Mouse (Mus musculus): ENCODE measurements around the gene Erc2.

Erc2 gene

DNA sequence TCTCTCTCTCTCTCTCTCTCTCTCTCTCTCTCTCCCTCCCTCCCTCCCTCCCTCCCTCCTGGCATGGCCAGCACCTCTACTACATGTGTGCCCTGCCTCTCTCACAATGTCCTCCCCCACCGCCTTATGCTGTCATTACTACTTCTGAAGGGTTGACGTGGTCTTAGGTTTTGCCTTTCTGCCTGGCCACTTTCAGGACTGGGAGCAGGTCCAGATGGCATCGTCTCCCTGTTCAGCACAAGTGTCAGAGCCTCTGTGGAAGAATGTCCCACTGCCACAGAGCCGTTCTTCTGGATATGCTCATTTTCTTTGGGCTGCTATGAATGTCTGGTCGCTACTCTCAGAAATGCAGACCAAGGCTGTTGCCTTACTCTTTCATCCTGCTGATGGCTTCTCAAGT is 671.7 kb downstream of the Erc2 start:
- DNase-seq (ENCODE audit: low spot score) = no peak

DNA sequence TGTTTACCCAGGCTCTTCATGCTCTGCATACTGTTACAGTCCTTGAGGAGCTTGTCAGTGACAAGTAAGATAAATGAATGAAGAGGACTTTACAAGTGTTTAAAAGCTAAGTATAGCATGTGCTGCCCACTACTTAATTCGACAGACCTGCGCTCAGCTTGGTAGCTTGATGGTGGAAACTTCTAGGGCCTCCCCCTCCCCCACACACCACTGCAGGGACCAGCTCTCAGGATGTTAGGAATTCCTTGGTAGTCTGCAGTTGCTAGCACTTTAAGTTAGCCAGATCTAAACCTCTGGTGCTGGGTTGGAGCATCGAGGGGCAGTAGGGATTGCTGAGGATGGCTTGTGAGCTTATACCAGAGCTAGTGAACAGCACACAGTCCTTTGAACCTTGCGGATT is 672.9 kb downstream of the Erc2 start:
- DNase-seq (ENCODE audit: low spot score) = no peak

DNA sequence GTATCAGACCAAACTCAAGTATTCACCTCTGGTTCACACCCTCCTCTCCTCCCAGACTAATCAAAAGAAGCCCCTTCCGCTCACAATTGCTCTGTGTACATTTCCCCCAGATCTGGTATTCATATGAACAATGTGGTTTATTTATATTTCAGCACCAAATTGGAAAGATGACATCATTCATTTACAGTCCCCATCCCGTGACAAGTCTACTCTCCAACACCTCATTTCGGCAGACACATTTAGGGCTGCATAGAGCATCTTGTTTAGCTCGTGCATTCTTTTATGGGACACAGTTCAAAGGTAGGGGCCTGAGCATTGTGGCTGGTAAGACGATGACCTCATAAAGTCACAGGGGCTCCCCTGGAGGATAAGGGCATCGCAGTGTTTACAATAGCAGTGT is 677.9 kb downstream of the Erc2 start:
- DNase-seq (ENCODE audit: low spot score) = no peak

DNA sequence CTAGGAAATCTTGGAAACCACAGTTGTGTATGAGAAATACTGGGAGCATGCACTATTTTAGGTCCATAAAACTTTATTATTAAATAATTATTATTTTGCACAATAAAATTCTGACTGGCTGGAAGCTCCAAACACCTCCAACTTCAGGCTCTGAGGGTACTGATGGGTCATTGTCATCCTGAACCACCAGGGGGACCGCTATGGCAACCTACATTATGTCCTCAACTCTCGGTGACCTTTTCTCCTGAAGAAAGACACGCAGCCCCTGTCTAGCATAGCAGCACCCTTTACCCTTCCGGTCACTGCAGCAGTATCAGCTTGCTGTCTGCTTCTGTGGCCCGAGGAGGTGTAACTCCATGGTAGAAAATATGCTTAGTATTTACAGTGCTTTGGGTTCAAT is 679.0 kb downstream of the Erc2 start:
- DNase-seq (ENCODE audit: low spot score) = no peak

DNA sequence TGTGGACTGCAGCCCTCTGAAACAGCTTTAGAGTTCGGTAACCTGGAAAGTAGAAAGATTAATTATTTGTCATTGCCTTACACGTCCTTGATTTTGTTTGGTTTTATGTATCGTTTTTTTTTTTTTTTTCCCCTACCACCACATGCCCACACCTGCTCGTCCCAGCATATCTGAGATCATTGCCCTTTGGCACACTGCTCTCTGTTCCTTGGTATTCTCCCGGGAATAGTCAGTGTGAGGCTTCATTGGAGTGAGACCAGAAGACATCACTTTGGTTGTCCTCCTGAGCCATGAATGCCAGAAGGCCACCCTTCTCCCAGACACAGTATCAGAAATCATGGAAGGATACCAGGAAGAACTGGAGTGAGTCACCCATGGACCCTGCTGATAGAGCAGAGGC is 681.9 kb downstream of the Erc2 start:
- DNase-seq (ENCODE audit: low spot score) = no peak

DNA sequence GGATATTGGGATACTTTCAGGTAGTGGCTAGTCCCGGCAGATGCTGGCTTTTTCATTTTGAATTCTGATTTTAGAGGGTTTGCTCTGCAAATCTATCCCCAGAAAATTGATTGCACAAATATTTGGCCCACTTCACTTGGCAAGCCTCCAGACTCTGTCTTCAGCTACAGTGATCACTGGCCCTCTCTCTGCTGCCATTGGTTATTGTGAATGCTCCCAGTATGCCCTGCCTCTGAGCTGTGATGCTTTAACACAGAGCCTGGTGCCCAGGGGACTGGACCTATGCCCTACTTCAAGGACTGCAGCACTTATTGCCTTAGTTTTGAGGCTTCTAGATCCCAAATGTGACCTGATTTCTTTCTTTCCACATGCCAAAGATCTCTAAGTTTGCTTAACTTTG is 686.4 kb downstream of the Erc2 start:
- DNase-seq (ENCODE audit: low spot score) = no peak

DNA sequence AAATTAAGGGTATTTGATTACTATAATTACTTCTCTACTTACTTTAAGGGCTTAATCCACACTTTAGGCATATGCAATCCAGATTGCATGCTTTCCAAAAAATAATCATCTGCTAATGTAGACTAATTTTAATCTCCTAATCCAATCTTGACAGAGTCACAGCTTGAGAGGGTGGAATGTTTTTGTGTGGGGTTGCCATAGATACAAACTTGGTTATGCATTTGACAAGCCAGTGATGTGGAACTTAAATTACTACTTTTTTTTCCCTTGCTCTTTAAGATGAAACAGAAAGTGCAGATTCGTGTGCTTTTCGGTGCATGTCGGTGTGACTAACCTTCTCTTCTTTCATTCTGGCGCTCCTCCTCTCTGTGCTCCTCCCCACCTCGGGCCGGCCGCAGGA is 694.6 kb downstream of the Erc2 start:
- DNase-seq (ENCODE audit: low spot score) = no peak

DNA sequence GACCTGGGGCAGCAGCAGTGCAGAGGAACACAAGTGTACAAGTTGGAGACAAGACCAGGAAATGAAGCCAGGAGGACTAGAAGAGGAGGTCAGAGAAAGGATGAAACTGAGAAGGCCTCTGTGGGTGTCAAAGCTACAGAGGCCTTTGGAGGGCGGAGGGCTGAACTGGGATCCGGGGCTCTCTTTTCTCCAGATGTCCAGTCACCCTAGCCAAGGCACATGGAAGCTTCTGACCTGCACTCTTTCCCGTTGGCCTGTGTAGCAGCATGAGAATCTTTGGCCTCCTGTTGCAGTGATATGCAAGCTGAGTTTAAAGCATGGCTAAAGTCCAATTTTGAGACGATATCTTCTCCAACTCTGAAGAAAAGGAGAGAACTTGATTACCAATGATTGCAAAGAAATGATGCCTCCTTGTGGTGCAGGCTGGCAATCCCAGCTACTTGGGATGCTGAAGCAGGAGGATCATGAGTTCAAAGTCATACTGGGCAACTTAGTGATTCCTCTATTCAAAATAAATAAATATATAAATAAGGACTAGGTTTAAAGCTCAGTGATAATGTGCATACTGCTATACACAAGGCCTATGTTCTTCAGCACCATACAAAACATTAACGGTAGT is 699.8 kb downstream of the Erc2 start:
- DNase-seq (ENCODE audit: low spot score) = no peak

DNA sequence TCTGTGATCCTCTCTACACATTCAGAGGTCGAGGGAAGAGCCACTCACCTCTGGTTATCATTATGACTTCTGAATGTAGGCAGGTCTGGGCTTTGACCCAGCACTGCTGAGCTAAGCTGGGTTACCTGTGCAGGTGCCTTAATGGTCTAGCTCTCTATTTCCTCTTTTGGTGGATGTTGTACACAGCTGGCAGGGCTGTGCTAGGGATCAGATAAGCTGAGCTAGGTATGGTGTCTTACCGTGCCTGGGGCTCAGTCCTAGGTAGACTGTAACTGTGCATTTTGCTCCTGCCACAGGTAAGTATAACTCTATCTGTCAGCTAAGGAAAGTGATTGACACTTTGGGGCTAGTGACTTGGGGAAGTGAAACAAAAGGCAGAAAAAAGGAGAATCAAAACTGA is 701.0 kb downstream of the Erc2 start:
- DNase-seq (ENCODE audit: low spot score) = no peak

DNA sequence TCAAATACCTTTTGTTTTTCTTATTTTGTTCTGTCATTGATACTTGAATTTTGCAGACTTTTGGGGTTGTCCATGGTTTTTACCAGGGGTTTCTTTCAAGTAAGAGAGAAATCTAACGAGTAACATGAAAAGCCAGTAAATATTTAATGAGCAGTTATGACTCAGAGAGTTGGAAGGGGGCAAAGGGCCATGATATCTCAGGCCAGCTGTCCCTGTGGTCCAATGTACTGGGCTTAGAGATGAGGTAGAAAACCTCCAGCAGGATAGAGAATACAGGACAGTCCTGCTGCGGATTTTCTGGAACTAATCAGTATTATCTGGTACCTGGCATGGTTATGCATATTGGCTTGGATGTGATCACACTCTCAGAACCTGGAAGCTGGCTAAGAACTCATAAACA is 701.5 kb downstream of the Erc2 start:
- no peak for DNase-seq (ENCODE audit: low spot score)

DNA sequence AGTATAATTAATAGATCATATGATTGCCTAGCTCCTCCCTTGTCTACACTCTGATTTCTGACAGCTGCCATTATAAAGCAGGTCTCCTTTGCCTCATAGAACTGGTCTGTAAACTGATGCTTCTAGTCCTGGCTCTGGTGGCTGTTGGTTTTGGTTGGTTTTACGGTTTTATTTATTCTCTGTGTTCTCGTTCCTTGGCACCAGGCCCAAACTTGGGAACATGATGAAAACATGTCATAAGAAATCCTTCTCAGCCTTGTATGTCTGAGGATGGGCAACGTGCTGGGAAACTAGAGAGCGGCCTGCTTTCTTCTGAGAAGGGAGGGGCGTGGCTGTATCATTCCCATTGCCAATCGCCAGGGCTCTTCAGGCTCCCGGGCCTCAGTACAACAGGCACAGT is 704.2 kb downstream of the Erc2 start:
- DNase-seq (ENCODE audit: low spot score) = peak; percentile 20

DNA sequence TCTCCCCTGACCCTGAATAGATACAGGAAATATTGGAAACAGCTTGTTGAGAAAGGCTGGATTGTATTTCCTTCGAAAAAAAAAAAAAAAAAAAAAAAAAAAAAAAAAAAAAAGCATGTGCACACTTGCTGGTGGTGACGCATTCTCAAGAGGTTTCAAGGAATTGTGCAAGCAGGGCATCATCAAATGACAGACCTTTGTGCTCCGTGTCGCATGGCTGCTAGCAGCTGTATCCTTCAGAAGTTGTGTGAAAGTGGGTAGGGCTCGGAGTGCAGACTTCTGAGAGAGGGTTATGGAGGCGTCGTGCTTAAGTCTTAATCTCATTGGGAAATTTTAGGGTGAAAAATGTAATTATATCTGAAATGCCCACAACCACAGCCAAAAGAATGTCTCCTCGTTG is 706.3 kb downstream of the Erc2 start:
- no peak for DNase-seq (ENCODE audit: low spot score)

DNA sequence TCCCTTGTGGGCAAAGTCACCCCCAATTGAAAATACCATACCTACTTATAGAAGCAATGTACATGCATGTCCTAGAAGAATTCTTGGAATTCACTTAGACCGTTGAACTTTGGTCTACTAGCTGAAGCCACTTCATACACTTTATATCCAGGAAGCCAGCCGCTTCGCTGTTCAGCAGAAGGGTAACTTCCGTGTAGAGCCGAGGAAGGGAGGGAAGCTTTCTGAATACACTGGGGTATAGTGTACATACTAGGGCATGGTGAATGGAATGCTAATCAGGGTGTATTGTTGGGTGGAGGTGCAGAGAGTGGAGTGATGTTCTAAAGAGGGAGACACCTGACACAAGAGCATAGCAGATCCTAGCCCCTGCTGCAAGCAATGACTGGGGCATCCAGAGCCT is 708.9 kb downstream of the Erc2 start:
- no peak for DNase-seq (ENCODE audit: low spot score)

DNA sequence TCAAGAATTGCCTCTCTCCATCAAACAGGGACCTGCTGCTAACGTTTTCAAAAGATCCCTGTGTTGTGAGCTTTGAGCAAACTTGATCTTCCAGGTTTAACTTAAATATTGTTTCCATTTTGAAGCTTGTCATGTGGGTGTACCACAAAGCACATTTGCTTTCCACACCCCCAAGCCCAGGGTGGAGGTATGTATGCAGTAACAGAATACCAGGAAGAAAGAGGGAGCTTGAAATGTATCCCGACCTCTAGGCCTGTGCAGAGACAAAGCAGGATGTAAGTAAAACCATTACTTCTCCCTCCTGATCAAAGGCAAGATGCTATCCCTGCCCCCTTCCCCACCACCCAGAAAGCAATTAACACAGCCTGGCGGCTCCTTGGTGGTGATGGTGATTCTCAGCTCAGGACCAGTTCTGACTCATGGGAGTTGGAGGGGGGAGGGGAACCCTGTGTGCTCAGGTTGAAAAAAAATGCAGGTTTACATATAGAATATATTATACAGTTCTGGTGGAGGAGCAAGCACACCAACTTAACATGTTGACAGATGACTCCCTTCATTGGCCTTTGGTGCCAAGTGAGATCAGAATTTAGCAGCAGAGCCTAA is 710.2 kb downstream of the Erc2 start:
- no peak for DNase-seq (ENCODE audit: low spot score)

DNA sequence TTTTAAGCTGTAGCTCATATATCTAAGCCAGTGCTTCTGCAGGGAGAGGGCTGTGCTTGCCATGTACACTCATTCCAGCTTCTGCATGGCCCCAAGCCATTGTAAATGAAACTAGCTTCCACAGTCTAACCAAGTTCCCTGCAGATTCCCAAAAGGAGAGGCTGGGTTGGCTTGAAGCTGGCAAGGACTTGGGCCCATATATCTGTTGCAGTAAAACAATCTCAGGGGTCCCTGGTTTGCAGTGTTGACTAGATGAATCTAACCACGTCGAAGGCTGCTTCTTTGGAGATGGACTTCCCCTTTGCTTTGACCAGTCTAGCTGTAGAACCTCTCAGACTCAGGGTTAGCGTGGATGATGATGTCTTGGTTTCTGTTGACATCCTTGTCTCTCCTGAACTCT is 716.9 kb downstream of the Erc2 start:
- no peak for DNase-seq (ENCODE audit: low spot score)

DNA sequence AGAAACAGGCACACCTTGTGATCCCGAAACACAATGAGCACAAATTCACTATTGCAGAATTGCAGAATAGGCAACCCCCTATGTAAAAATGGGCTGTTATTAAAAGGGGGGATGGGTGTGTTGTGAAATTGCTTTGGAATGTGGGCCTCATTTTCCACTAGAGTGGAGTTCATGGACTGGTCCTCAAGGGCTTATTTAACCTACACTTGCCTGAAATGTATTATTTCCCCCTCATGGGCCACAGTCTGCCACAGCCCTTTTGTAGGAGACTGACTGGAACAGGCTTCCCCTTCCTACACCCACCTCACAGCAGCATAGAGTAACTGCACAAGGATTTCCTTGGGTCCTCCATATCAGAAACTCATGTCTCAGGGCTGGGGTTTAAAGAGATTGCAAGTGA is 726.9 kb downstream of the Erc2 start:
- DNase-seq (ENCODE audit: low spot score) = no peak

DNA sequence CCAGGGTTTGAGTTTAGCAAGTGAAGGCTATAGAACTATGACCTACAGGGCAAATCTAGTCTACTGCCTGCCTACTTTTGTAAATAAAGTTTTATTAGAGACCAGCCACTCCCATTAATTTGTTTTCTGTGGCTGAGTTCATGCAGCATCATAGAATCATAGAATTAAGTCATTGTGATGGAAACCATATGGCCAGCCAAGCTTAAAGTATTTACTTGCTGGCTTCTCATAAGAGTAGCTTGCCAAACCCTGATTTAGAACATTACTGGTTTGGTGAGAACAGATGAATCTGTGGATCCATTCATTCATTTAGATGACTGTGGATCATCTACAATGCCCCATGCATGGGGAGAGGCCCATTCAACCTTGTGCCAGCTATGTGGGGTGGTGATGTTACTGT is 733.8 kb downstream of the Erc2 start:
- DNase-seq (ENCODE audit: low spot score) = no peak

DNA sequence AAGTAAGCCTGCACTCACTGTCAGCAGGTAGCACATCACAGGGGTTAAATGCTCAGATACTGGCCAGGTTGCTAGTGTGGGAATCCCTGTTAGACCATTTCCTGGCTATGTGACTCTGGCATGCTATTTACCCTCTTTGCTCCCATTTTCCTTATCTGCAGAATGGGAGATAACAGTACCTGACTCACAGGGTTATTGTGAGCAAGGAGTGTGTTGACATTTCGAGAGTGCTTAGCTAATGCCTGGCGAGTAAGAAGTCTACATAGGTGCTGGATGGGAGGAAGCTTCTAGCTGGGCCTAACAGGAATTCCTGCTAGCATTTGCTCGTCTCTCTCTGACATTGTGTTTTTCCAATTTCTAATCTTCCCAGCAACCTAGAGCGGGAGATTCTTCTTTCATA is 737.3 kb downstream of the Erc2 start:
- DNase-seq (ENCODE audit: low spot score) = no peak

DNA sequence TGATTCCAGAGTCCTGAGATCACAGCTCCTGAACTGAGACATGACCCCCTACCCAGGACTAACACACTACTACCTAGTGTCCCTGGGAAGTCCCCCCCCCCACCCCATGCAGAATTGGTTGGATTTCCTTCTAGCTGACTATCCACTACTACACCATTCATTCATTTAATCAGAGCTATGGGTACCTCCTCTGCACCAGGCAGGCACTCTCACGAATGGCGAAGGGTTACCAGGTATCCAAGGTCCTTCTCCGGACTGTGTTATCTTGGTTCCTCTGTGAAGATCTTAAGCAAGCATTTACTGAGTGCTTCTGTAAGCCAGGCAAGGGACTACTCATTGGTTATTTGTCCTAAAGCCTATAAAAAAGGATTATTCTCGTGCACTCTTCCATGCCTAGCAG is 737.8 kb downstream of the Erc2 start:
- no peak for DNase-seq (ENCODE audit: low spot score)

DNA sequence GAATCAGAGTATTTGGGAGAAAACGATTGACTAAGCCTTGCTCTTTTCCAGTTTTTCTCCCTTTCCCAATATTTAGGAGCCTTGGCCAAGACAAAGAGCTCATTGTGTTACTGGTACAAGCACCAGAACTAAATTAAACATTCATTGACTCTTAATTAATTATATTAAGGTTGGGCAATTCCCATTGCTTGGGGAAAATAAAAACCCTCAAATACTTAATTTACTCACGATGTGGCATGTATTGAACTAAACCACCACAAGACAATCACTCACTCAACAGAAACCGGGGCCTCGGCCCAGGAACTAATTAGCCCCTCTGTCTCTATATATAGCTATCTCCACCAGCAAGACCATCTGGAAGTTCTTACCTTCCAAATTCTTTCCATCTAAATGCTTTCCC is 740.1 kb downstream of the Erc2 start:
- no peak for DNase-seq (ENCODE audit: low spot score)

DNA sequence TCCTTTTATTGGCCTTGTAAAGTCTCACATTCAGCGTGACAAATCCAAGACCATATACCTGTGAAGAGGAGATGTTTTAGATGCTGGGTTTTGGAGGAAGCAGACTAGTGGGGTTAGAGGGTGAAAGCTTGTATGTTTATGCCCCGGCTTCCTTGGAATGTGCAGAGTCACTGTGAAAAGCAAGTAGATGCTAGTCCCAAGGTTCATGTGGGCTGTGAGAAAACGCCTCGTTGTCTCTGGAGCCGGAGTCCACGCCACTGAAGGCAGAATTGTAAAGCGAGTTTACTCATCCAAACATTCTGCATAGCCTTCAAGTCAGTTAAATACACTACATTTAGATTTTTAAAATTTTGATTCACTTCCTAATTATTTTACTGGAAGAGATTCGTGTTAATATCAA is 748.5 kb downstream of the Erc2 start:
- DNase-seq (ENCODE audit: low spot score) = no peak

DNA sequence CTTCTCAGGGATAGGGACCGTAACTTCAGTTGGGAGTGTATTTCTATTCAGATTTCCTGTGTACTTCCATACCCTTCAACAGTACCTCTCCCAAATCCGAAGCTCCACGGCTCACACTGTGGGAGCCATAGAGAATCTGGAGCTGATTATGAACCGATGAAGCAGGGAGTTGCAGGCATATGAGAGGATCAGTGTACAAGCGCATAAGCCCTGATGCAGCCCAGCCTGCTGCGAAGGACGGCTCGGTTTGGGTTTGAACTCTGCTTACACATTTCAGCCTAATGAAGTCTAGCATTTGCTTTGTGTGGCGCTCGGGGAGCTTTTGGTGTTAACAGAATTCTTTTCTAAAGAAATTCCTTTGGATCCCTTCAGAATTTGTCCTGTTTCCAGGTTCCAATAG is 749.4 kb downstream of the Erc2 start:
- DNase-seq (ENCODE audit: low spot score) = no peak

DNA sequence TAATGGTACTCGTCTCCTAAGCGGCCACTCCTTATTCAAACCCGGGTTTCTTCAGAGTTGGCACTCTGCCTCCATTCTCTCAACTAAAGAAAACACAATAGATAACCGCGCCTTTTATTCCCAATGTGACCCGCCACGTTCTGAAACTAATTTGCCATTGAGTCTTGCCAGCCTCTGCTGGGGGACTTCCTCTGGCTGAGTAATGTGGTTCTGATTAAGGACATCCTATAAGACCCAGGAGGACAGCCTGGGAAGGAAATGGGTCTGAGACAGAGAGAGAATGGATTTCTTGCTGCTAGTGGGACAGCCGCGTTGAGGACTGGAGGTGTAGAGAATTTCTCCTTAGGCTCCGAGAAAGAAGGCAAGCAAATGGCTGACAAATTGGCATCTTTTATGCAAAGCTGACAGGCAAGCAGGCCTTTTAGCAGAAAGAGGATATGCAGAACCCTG is 753.4 kb downstream of the Erc2 start:
- DNase-seq (ENCODE audit: low spot score) = no peak

DNA sequence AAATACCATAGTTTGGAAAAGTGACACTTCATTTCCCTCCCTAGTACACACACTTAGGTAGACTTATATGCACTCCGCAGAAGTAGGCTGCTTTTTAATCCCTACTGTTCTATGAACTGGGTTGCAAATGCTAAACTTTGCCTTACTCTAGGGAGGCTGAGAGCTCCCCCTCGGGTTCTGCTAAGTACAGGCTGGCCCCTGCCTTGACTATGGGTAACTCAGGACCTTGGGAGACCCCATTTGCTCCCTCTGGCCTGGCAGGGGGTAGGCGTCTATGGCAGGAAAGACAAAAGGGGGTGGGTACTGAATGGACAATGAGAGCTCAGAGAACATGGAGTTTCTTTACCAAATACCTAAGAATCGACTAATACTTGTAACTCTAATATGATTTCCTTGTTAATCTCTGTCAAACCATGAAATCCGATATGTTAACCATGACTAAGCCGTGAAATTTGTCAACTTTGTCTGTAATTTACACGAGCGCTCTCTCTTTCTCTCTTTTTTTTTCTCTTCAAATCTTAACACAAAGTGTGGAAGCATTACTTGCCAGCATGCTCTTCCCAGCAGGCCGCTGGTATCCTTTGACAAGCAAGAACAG is 754.1 kb downstream of the Erc2 start:
- no peak for DNase-seq (ENCODE audit: low spot score)

Measured in layer of hippocampus, adult 11-12 months (tissue).